Mouse (Mus musculus) neural tube, embryonic 14.5 days (tissue): Measurements from ENCODE around the gene Gm1043. TPM values are rescaled to one million over a fixed set of nuclear protein-coding genes. Genes with fewer than 3 reads are reported as not detected.

Experiments
- ATAC-seq: fragments of 200-750 bp; cut with Nextera tagmentation; 2 replicates; pipeline ENCODE4 v1.8.0; 2017; ENCODE audit warnings: low read depth, mild to moderate bottlenecking, moderate TSS enrichment, moderate library complexity
- H3K27ac ChIP-seq: fragments of 300-500 bp; sonication (generic); 2 replicates; pipeline ENCODE4 v1.5.1; 2014; ENCODE audit warnings: low read depth, mild to moderate bottlenecking, control low read depth, low read length, moderate library complexity, mixed read lengths
- H3K27me3 ChIP-seq: fragments of 300-500 bp; sonication (generic); 2 replicates; pipeline ENCODE4 v1.6.1; 2014; ENCODE audit warnings: low read length; ENCODE audit not compliant: control insufficient read depth, insufficient read depth
- H3K36me3 ChIP-seq: fragments of 300-500 bp; sonication (generic); 2 replicates; pipeline ENCODE4 v1.6.1; 2014; ENCODE audit warnings: low read length, mixed read lengths; ENCODE audit not compliant: control insufficient read depth, insufficient read depth
- H3K4me1 ChIP-seq: fragments of 300-500 bp; sonication (generic); 2 replicates; pipeline ENCODE4 v1.6.1; 2014; ENCODE audit warnings: low read length; ENCODE audit not compliant: control insufficient read depth, insufficient read depth
- H3K4me2 ChIP-seq: fragments of 300-500 bp; sonication (generic); 2 replicates; pipeline ENCODE4 v1.6.1; 2014; ENCODE audit warnings: mild to moderate bottlenecking, low read depth, low read length, control low read depth
- H3K4me3 ChIP-seq: fragments of 300-500 bp; sonication (generic); 2 replicates; pipeline ENCODE4 v1.5.1; 2014; ENCODE audit warnings: low read depth, low read length, control low read depth, mixed read lengths
- H3K9ac ChIP-seq: fragments of 300-500 bp; sonication (generic); replicated peaks from 2 replicates; pipeline ENCODE4 v1.6.1; 2014; ENCODE audit warnings: low read depth, mild to moderate bottlenecking, control low read depth, low read length, mixed read lengths
- H3K9me3 ChIP-seq: fragments of 300-500 bp; sonication (generic); 2 replicates; pipeline ENCODE4 v1.6.1; 2016; ENCODE audit warnings: low read length; ENCODE audit not compliant: control insufficient read depth
- WGBS: fragments of 180-500 bp; shearing (Covaris S2); extraction: QIAGEN DNeasy Blood & Tissue Kit; methylation state at CpG from one replicate; pipeline ENCODE4 v1.1.7; 2014; 5-methylcytosine and 5-hydroxymethylcytosine counted together
- polyA plus RNA-seq: library from polyadenylated mRNA; unstranded; fragments of >200 nt; fragmentation: Nextera tagmentation; extraction: Ambion mirVana; gene quantifications from 2 replicates; pipeline ENCODE4 v1.2.1, GENCODE M21; 2014

Gm1043 gene
- polyA plus RNA-seq, 1 experiment from 2014 or later = 2.0 TPM

GRCm38 (mm10) chr5:37047206-37047915 lies 37.8 kb upstream of the Gm1043 start:
- H3K9ac ChIP-seq = no peak overlapping the region
- H3K27ac ChIP-seq = no peak overlapping the region
- H3K4me1 ChIP-seq = no peaks in the 10 kb centered on the region
- WGBS = 68% methylated on average over 17 of the region's 17 CpGs
- H3K36me3 ChIP-seq = no peaks in the 10 kb centered on the region
- ATAC-seq = no peak
- no peaks in the 10 kb centered on the region for H3K9me3 ChIP-seq
- no peak overlapping the region for H3K4me2 ChIP-seq
- H3K27me3 ChIP-seq = no peaks in the 10 kb centered on the region
- no peak overlapping the region for H3K4me3 ChIP-seq

- no peaks in the 10 kb centered on the region for H3K36me3 ChIP-seq
- H3K27ac ChIP-seq = no peak overlapping the region
- H3K9ac ChIP-seq = no peak overlapping the region
- H3K27me3 ChIP-seq = no peaks in the 10 kb centered on the region
- no peaks in the 10 kb centered on the region for H3K4me1 ChIP-seq
- H3K4me2 ChIP-seq = no peak overlapping the region
- no peak overlapping the region for H3K4me3 ChIP-seq
- no peaks in the 10 kb centered on the region for H3K9me3 ChIP-seq
- WGBS = 77% methylated on average over 7 of the region's 7 CpGs
- ATAC-seq = no peak
These were observed 37.2 kb upstream of the Gm1043 start for GRCm38 (mm10) chr5:37047992-37048391.

- no peaks in the 10 kb centered on the region for H3K36me3 ChIP-seq
- no peak for ATAC-seq
- H3K4me1 ChIP-seq = no peaks in the 10 kb centered on the region
- WGBS = 75% methylated on average over 2 of the region's 2 CpGs
- H3K4me3 ChIP-seq = no peak overlapping the region
- H3K9ac ChIP-seq = no peak overlapping the region
- no peak overlapping the region for H3K4me2 ChIP-seq
- no peak overlapping the region for H3K27ac ChIP-seq
- no peaks in the 10 kb centered on the region for H3K27me3 ChIP-seq
- H3K9me3 ChIP-seq = no peaks in the 10 kb centered on the region
These were observed 36.1 kb upstream of the Gm1043 start for GRCm38 (mm10) chr5:37049111-37049510.

GRCm38 (mm10) chr5:37050521-37051373 lies 34.4 kb upstream of the Gm1043 start:
- WGBS = 47% methylated on average over 9 of the region's 9 CpGs

GRCm38 (mm10) chr5:37051374-37052100 lies 33.6 kb upstream of the Gm1043 start:
- Histone ChIP-seq H3K4me3 (no peak overlapping the region), H3K9ac (no peak overlapping the region), H3K27me3 (no peaks in the 10 kb centered on the region), H3K9me3 (no peaks in the 10 kb centered on the region), H3K36me3 (no peaks in the 10 kb centered on the region), H3K27ac (no peak overlapping the region), H3K4me1 (no peaks in the 10 kb centered on the region), H3K4me2 (no peak overlapping the region)
- ATAC-seq = no peak
- WGBS = 84% methylated on average over 16 of the region's 16 CpGs

More at GRCm38 (mm10) chr5:37050521-37051373, 34.4 kb upstream of the Gm1043 start:
- Histone ChIP-seq H3K9me3 (no peaks in the 10 kb centered on the region), H3K4me3 (no peak overlapping the region), H3K9ac (no peak overlapping the region), H3K4me1 (no peaks in the 10 kb centered on the region), H3K4me2 (no peak overlapping the region), H3K27ac (no peak overlapping the region), H3K36me3 (no peaks in the 10 kb centered on the region), H3K27me3 (no peaks in the 10 kb centered on the region)
- no peak for ATAC-seq

- no peak overlapping the region for H3K27ac ChIP-seq
- no peaks in the 10 kb centered on the region for H3K36me3 ChIP-seq
- no peak overlapping the region for H3K4me2 ChIP-seq
- 81% methylated on average over 5 of the region's 5 CpGs for WGBS
- no peak overlapping the region for H3K4me3 ChIP-seq
- H3K9me3 ChIP-seq = no peaks in the 10 kb centered on the region
- no peaks in the 10 kb centered on the region for H3K27me3 ChIP-seq
- no peak for ATAC-seq
- H3K9ac ChIP-seq = no peak overlapping the region
- H3K4me1 ChIP-seq = no peaks in the 10 kb centered on the region
These were observed 32.3 kb upstream of the Gm1043 start for GRCm38 (mm10) chr5:37052846-37053245.

- no peak for ATAC-seq
- Histone ChIP-seq H3K9me3 (no peaks in the 10 kb centered on the region), H3K4me2 (no peak overlapping the region), H3K27me3 (no peaks in the 10 kb centered on the region), H3K4me1 (no peaks in the 10 kb centered on the region), H3K36me3 (no peaks in the 10 kb centered on the region), H3K27ac (no peak overlapping the region), H3K9ac (no peak overlapping the region), H3K4me3 (no peak overlapping the region)
- WGBS = 89% methylated on average over 1 of the region's 1 CpGs
These were observed 29.4 kb upstream of the Gm1043 start for GRCm38 (mm10) chr5:37055789-37056188.

- ATAC-seq = no peak
- H3K9me3 ChIP-seq = no peaks in the 10 kb centered on the region
These were observed 28.7 kb upstream of the Gm1043 start for GRCm38 (mm10) chr5:37056471-37056870.

GRCm38 (mm10) chr5:37061612-37062011 lies 23.6 kb upstream of the Gm1043 start:
- 92% methylated on average over 8 of the region's 8 CpGs for WGBS
- no peak for ATAC-seq
- Histone ChIP-seq H3K9ac (no peak overlapping the region), H3K27me3 (no peaks in the 10 kb centered on the region), H3K9me3 (no peaks in the 10 kb centered on the region), H3K4me3 (no peak overlapping the region), H3K4me2 (no peak overlapping the region), H3K4me1 (no peaks in the 10 kb centered on the region), H3K36me3 (no peaks in the 10 kb centered on the region), H3K27ac (no peak overlapping the region)

More at GRCm38 (mm10) chr5:37056471-37056870, 28.7 kb upstream of the Gm1043 start:
- 62% methylated on average over 3 of the region's 3 CpGs for WGBS
- no peak overlapping the region for H3K4me3 ChIP-seq
- no peak overlapping the region for H3K27ac ChIP-seq
- no peaks in the 10 kb centered on the region for H3K4me1 ChIP-seq
- no peak overlapping the region for H3K9ac ChIP-seq
- H3K36me3 ChIP-seq = no peaks in the 10 kb centered on the region
- no peak overlapping the region for H3K4me2 ChIP-seq
- no peaks in the 10 kb centered on the region for H3K27me3 ChIP-seq
